Mouse (Mus musculus): ENCODE results near the gene Cd63. TPM values are rescaled to one million over a fixed set of nuclear protein-coding genes. Genes with fewer than 3 reads are reported as not detected.

The Cd63 gene
- polyA plus RNA-seq, 1 experiment from 2014 or later, result 258 TPM

DNA sequence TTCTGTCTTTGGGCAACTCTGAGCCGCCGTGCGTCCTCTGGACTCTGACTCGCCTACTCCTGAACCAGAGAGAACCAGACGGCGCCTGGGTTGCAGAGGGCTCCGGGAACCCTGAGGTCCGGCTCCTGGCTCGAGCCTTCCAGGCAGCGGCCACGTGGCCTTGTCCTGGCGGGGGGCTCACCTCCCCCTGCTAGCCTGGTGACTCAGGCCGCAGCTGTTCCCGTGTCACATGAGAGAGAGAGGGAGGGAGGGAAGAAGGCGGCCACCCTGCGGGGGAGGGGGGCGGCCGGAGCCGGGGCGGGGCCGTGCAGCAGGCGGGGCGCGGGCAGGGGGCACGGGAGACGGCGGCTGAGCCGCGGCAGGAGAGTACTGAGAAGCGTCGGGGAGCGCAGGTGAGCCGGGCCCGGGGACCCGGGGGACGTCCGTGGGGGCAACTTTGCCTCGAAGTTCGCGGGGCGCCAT is 8.8 kb downstream of the Cd63 start:
- Histone ChIP-seq H3K9me3 (replicated peaks) (no peaks in the 10 kb centered on the region), H3K4me1 (peaks cover 13% of the 10 kb centered on the region; the same call in 1 of the 2 replicates), H3K27me3 (peaks cover 3% of the 10 kb centered on the region; the same call in 1 of the 2 replicates), H3K4me3 (peak overlapping the region; percentile 81), H3K9ac (peak overlapping the region; percentile 87), H3K36me3 (0 out of 2 replicates have a peak, but pooled peaks cover 7% of the 10 kb centered on the region), H3K4me2 (replicated peaks) (peak overlapping the region; percentile 85), H3K27ac (peak overlapping the region; percentile 75)
- 0% methylated on average over 34 of the region's 41 CpGs for WGBS
- peak; percentile 75 for ATAC-seq (ENCODE audit: low FRiP score)

DNA sequence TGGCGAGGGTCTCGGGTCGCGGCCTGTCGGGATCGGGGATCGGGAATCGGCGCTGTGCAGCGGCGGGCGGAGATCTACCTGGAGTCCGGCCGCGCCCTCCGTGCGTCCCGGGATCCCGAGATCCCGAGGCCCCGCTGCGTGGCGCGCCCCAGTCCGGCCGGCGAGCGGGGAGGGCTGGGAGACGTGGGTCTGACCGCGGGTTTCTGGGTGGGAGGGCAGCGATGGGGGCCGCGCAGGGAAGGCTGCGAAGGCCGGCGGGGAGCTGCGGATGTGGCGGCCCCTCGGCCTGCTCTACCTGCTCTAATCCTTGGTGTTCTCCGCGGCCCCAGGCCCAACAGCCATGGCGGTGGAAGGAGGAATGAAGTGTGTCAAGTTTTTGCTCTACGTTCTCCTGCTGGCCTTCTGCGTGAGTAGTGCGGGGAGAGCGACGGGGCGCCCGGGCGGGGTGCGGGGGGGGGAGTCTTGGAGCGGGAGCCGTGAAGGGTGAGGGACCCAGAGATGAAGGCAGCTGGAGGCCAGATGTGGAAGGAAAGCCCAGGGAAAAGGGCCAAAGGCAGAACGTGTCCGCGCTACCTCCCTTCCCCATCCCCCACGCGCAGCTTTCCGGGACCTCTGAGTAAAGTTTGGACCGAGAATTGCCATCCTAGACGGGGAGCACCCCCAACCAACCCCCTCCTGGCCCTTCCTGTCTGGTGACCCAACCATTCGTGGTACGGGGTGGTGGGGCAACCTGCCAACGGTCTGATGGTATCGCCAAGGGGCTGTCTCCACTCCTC is 9.5 kb downstream of the Cd63 start:
- Histone ChIP-seq H3K27ac (peak overlapping the region; percentile 75), H3K27me3 (peaks cover 3% of the 10 kb centered on the region; the same call in 1 of the 2 replicates), H3K9me3 (replicated peaks) (no peaks in the 10 kb centered on the region), H3K36me3 (0 out of 2 replicates have a peak, but pooled peaks cover 9% of the 10 kb centered on the region), H3K4me2 (replicated peaks) (peak overlapping the region; percentile 85), H3K9ac (peak overlapping the region; percentile 87), H3K4me3 (peak overlapping the region; percentile 81), H3K4me1 (peaks cover 13% of the 10 kb centered on the region; the same call in 1 of the 2 replicates)
- peak; percentile 17 for ATAC-seq (ENCODE audit: low FRiP score)
- WGBS, result 3% methylated on average over 60 of the region's 66 CpGs

- 93% methylated on average over 6 of the region's 6 CpGs for WGBS
- H3K9me3 ChIP-seq (replicated peaks), result no peaks in the 10 kb centered on the region
- H3K27ac ChIP-seq, result no peak overlapping the region
- H3K27me3 ChIP-seq, result peaks cover 3% of the 10 kb centered on the region; the same call in 1 of the 2 replicates
- H3K9ac ChIP-seq, result no peak overlapping the region
- 0 out of 2 replicates have a peak, but pooled peaks cover 13% of the 10 kb centered on the region for H3K36me3 ChIP-seq
- ATAC-seq (ENCODE audit: low FRiP score), result no peak
- H3K4me3 ChIP-seq, result 0 out of 2 replicates have a peak overlapping the region, but pooled peaks have one; percentile 81
- peaks cover 13% of the 10 kb centered on the region; the same call in 1 of the 2 replicates for H3K4me1 ChIP-seq
- H3K4me2 ChIP-seq (replicated peaks), result peak overlapping the region; percentile 85
These were observed 10.6 kb downstream of the Cd63 start for GRCm38 (mm10) chr10:128911430-128911829.

- peaks cover 13% of the 10 kb centered on the region; the same call in 1 of the 2 replicates for H3K4me1 ChIP-seq
These were observed 11.5 kb downstream of the Cd63 start for GRCm38 (mm10) chr10:128912268-128912667.

DNA sequence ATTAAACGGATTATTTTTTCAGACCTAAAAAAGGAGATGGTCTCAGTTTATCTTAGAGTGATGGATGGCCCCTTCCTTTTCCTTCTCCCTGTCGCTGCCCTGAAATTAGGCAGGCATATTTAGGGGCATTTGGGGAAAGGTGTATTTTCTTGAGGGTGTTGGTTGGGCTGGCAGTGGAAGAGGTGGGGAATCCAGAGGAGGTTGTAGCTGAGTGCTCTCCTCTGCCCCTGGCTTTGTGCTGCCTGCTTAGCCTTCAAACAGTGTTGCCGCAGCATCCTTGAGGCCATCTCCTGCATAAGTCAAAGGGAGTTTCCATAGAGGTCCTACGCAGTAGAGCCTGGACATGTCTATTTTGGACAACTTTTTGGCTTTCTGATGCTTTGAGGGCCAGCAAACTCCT is 12.0 kb downstream of the Cd63 start:
- Histone ChIP-seq H3K27me3 (peaks cover 3% of the 10 kb centered on the region; the same call in 1 of the 2 replicates), H3K9ac (no peak overlapping the region), H3K4me2 (replicated peaks) (no peak overlapping the region), H3K9me3 (replicated peaks) (no peaks in the 10 kb centered on the region), H3K27ac (no peak overlapping the region), H3K36me3 (peaks cover 26% of the 10 kb centered on the region), H3K4me3 (no peak overlapping the region), H3K4me1 (peaks cover 13% of the 10 kb centered on the region; the same call in 1 of the 2 replicates)
- no peak for ATAC-seq (ENCODE audit: low FRiP score)
- 87% methylated on average over 4 of the region's 4 CpGs for WGBS

More at GRCm38 (mm10) chr10:128912268-128912667, 11.5 kb downstream of the Cd63 start:
- Histone ChIP-seq H3K9me3 (replicated peaks) (no peaks in the 10 kb centered on the region), H3K9ac (no peak overlapping the region), H3K4me2 (replicated peaks) (no peak overlapping the region), H3K27ac (no peak overlapping the region), H3K36me3 (peaks cover 21% of the 10 kb centered on the region), H3K27me3 (peaks cover 3% of the 10 kb centered on the region; the same call in 1 of the 2 replicates), H3K4me3 (no peak overlapping the region)
- ATAC-seq (ENCODE audit: low FRiP score), result no peak
- WGBS, result 93% methylated on average over 3 of the region's 4 CpGs

DNA sequence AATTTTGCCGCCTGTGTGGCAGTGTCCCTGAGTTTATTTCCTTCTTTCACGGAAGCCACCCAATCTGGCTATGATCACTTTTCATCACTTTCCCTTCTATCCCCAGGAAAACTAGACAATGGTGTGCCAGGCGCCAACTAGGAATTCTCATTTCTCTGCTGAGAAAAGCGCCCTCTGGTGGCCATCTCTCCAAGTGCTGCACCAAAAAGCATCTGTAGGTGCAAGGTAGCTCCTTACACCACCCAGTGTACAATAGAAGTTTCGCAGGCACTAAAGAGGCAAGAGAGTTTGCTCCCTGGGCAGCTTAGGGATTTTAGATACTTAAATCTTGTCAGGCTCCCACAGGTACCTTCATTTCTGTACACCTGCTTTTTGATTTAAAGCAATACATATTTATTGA is 12.4 kb downstream of the Cd63 start:
- 7% methylated on average over 5 of the region's 5 CpGs for WGBS
- H3K4me2 ChIP-seq (replicated peaks), result no peak overlapping the region
- H3K36me3 ChIP-seq, result peaks cover 29% of the 10 kb centered on the region
- no peak overlapping the region for H3K9ac ChIP-seq
- H3K9me3 ChIP-seq (replicated peaks), result no peaks in the 10 kb centered on the region
- H3K27me3 ChIP-seq, result 0 out of 2 replicates have a peak, but pooled peaks cover 3% of the 10 kb centered on the region
- no peak; the same call in 1 of the 2 replicates for ATAC-seq (ENCODE audit: low FRiP score)
- no peak overlapping the region for H3K4me3 ChIP-seq
- peaks cover 13% of the 10 kb centered on the region; the same call in 1 of the 2 replicates for H3K4me1 ChIP-seq
- no peak overlapping the region for H3K27ac ChIP-seq

GRCm38 (mm10) chr10:128913696-128914095 is 12.9 kb downstream of the Cd63 start:
- ATAC-seq (ENCODE audit: low FRiP score), result no peak; the same call in 1 of the 2 replicates
- no peak overlapping the region for H3K27ac ChIP-seq
- no peak overlapping the region for H3K9ac ChIP-seq
- 72% methylated on average over 12 of the region's 12 CpGs for WGBS
- H3K9me3 ChIP-seq (replicated peaks), result no peaks in the 10 kb centered on the region
- H3K36me3 ChIP-seq, result peaks cover 29% of the 10 kb centered on the region
- peaks cover 13% of the 10 kb centered on the region; the same call in 1 of the 2 replicates for H3K4me1 ChIP-seq
- H3K4me2 ChIP-seq (replicated peaks), result no peak overlapping the region
- H3K27me3 ChIP-seq, result 0 out of 2 replicates have a peak, but pooled peaks cover 3% of the 10 kb centered on the region
- no peak overlapping the region for H3K4me3 ChIP-seq

DNA sequence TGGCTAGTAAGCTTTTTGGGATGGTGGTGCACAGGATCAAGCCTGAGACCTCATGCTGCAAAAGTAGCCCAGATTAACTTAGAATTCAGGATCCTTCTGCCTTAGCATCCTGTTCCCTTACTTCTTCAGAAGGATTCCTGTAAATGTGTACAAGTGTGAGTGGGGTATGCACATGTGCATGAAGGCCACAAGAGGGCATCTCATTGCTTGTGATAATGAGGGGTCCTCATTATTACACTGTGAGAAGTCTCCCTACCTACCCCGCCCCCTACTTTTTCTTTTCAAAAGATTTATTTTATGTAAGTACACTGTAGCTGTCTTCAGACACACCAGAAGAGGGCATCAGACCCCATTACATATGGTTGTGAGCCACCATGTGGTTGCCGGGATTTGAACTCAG is 14.8 kb downstream of the Cd63 start:
- H3K9ac ChIP-seq, result no peak overlapping the region
- ATAC-seq (ENCODE audit: low FRiP score), result no peak
- 96% methylated on average over 2 of the region's 2 CpGs for WGBS
- no peak overlapping the region for H3K27ac ChIP-seq
- H3K27me3 ChIP-seq, result 0 out of 2 replicates have a peak, but pooled peaks cover 1% of the 10 kb centered on the region
- H3K4me2 ChIP-seq (replicated peaks), result no peak overlapping the region
- H3K4me3 ChIP-seq, result no peak overlapping the region
- peaks cover 34% of the 10 kb centered on the region for H3K36me3 ChIP-seq
- peaks cover 17% of the 10 kb centered on the region for H3K4me1 ChIP-seq
- no peaks in the 10 kb centered on the region for H3K9me3 ChIP-seq (replicated peaks)

DNA sequence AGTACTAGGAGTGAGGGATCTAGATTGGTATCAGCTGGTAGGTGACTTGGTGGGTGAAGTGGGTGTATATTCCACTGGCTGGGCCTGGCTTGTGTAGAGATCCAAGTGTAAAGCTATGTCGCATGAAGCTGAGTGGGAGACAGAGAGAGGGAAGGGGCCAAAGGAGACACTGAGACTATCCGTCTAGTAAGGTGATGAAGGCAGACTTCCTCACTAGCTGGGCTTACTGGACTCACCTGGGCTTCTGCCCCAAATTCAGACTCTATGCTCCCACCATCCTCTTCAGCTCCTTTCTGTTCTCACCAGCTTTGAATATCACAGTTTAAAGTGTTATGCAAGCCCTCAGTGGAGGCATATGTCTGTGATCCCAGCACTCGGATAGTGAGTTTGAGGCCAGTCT is 15.9 kb downstream of the Cd63 start:
- Histone ChIP-seq H3K4me3 (no peak overlapping the region), H3K9me3 (replicated peaks) (no peaks in the 10 kb centered on the region), H3K27me3 (no peaks in the 10 kb centered on the region), H3K4me2 (replicated peaks) (no peak overlapping the region), H3K27ac (no peak overlapping the region), H3K9ac (no peak overlapping the region), H3K36me3 (peaks cover 34% of the 10 kb centered on the region), H3K4me1 (peaks cover 21% of the 10 kb centered on the region)
- no peak for ATAC-seq (ENCODE audit: low FRiP score)
- WGBS, result 94% methylated on average over 3 of the region's 3 CpGs

DNA sequence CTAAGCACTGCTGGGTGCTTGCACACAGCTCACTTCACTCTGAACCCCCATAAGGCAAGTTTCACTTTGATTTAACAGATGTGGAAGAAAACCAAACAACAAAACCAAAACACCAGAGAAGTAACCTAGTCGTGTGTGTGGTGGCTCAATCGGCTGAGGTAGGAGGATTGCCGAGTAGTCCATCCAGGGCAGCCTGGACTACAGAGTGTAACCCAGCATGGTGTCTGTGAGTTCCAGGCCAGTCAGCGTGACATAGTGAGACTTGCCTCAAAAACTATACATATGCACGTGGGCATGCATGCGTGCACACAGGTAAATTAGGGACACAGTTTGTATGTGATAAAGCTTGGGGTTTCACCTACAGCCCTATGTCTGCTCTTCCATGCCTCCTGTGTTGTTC is 16.6 kb downstream of the Cd63 start:
- no peaks in the 10 kb centered on the region for H3K27me3 ChIP-seq
- no peak overlapping the region for H3K27ac ChIP-seq
- 92% methylated on average over 6 of the region's 6 CpGs for WGBS
- H3K9ac ChIP-seq, result no peak overlapping the region
- no peak overlapping the region for H3K4me3 ChIP-seq
- no peak for ATAC-seq (ENCODE audit: low FRiP score)
- no peak overlapping the region for H3K4me2 ChIP-seq (replicated peaks)
- peaks cover 34% of the 10 kb centered on the region for H3K36me3 ChIP-seq
- H3K9me3 ChIP-seq (replicated peaks), result no peaks in the 10 kb centered on the region
- H3K4me1 ChIP-seq, result peaks cover 29% of the 10 kb centered on the region

- no peak overlapping the region for H3K4me3 ChIP-seq
- H3K36me3 ChIP-seq, result peaks cover 34% of the 10 kb centered on the region
- H3K27me3 ChIP-seq, result no peaks in the 10 kb centered on the region
- peaks cover 34% of the 10 kb centered on the region for H3K4me1 ChIP-seq
- H3K9me3 ChIP-seq (replicated peaks), result no peaks in the 10 kb centered on the region
- 82% methylated on average over 7 of the region's 7 CpGs for WGBS
- H3K9ac ChIP-seq, result no peak overlapping the region
- no peak overlapping the region for H3K4me2 ChIP-seq (replicated peaks)
- H3K27ac ChIP-seq, result no peak overlapping the region
- ATAC-seq (ENCODE audit: low FRiP score), result no peak
These were observed 17.5 kb downstream of the Cd63 start for GRCm38 (mm10) chr10:128918246-128918645.

GRCm38 (mm10) chr10:128919203-128919631 is 18.4 kb downstream of the Cd63 start:
- Histone ChIP-seq H3K4me2 (replicated peaks) (no peak overlapping the region), H3K9ac (peak overlapping the region; percentile 2), H3K4me3 (no peak overlapping the region), H3K27me3 (no peaks in the 10 kb centered on the region), H3K4me1 (peaks cover 36% of the 10 kb centered on the region), H3K27ac (peak overlapping the region; percentile 57), H3K36me3 (peaks cover 30% of the 10 kb centered on the region), H3K9me3 (replicated peaks) (no peaks in the 10 kb centered on the region)
- no peak for ATAC-seq (ENCODE audit: low FRiP score)
- WGBS, result 12% methylated on average over 6 of the region's 6 CpGs
